In genomic region chr15:98891198-98891742, GRCm38 (mm10) we compare ENCODE assay signal across 10 mouse cellular contexts. TPM values are rescaled to one million over a fixed set of nuclear protein-coding genes. Genes with fewer than 3 reads are reported as not detected.
DNase-seq lines count a peak whose midpoint lies in the region; ATAC-seq and TF ChIP-seq lines count a peak whose summit lies in the region.
"Had no signal": no experiment of that assay in that cellular context is flagged by ENCODE, and none has a peak within 500 bp of the region (broad histone marks: within the 10 kb centered on the region; RNA-seq: fewer than 3 reads in every experiment).

No protein-coding gene starts in this region.

- H3K9ac ChIP-seq in heart, embryonic 16.5 days (ENCODE audit: low read length): no peak overlapping the region
- H3K9ac ChIP-seq in intestine, embryonic 16.5 days (ENCODE audit: low read depth, low read length): peak overlapping the region; percentile 54
- no peak overlapping the region for H3K9ac ChIP-seq in stomach, embryonic 16.5 days (ENCODE audit: low read length)
- H3K9ac ChIP-seq: hindbrain, embryonic 12.5 days; neural tube, embryonic 13.5 days had no signal

- WGBS in heart, embryonic 16.5 days: 16% methylated on average over 19 of the region's 19 CpGs
- 12% methylated on average over 19 of the region's 19 CpGs for WGBS in intestine, embryonic 16.5 days
- WGBS in stomach, embryonic 16.5 days: 14% methylated on average over 19 of the region's 19 CpGs

- H3K4me2 ChIP-seq in heart, embryonic 16.5 days (ENCODE audit: low read depth, low read length): peak overlapping the region; percentile 39
- peak overlapping the region; percentile 47 for H3K4me2 ChIP-seq in intestine, embryonic 16.5 days (ENCODE audit: low read depth, low read length)
- peak overlapping the region; percentile 49 for H3K4me2 ChIP-seq in stomach, embryonic 16.5 days (ENCODE audit: low read depth, low read length)
- H3K4me2 ChIP-seq: hindbrain, embryonic 12.5 days; neural tube, embryonic 13.5 days had no signal

- intact Hi-C loops in heart, postnatal 10 days (cut with DNase I): no loop called here
- intact Hi-C loops in left cerebral cortex, postnatal 10 days (cut with DNase I): loop anchor here (5.0 kb wide), 1 partner anchor 106 kb away; no protein-coding TSS in a partner anchor

- H3K4me1 ChIP-seq in heart, embryonic 16.5 days (ENCODE audit: control insufficient read depth, insufficient read depth, low read length): peaks cover 18% of the 10 kb centered on the region
- peaks cover 34% of the 10 kb centered on the region for H3K4me1 ChIP-seq in testis, adult 2 months (ENCODE audit: control insufficient read depth, insufficient read depth, low read length)
- peaks cover 16% of the 10 kb centered on the region for H3K4me1 ChIP-seq in intestine, embryonic 16.5 days (ENCODE audit: control insufficient read depth, insufficient read depth, low read length)
- H3K4me1 ChIP-seq in stomach, embryonic 16.5 days (ENCODE audit: control insufficient read depth, insufficient read depth, low read length): peaks cover 17% of the 10 kb centered on the region

- no peak for TF ChIP-seq CTCF in testis, adult 2 months (IDR thresholded peaks at IDR 0.05; ENCODE audit: control insufficient read depth, insufficient read depth, insufficient replicate concordance, low read depth, low read length)

- ATAC-seq in heart, embryonic 16.5 days (replicated peaks; ENCODE audit: extremely low read depth, insufficient read depth, low FRiP score): no peak
- ATAC-seq in intestine, embryonic 16.5 days: peak; percentile 29; the same call in 1 of the 2 replicates
- ATAC-seq in stomach, embryonic 16.5 days (ENCODE audit: insufficient read depth, low FRiP score): no peak
- no peak for ATAC-seq in activated CD4-positive, CD25-positive, alpha-beta regulatory T cell, adult 4 months

- DNase-seq in heart, postnatal 10 days: no peak
- DNase-seq in testis, postnatal 10 days (ENCODE audit: low spot score): no peak
- DNase-seq in left cerebral cortex, postnatal 10 days (ENCODE audit: extremely low spot score in 1 of 2, low spot score in 2 of 2): no peak

- no peak overlapping the region for H3K27ac ChIP-seq in heart, embryonic 16.5 days (ENCODE audit: low read length)
- H3K27ac ChIP-seq in testis, adult 2 months (ENCODE audit: control insufficient read depth, insufficient read depth, low read depth, low read length): no peak overlapping the region
- no peak overlapping the region for H3K27ac ChIP-seq in intestine, embryonic 16.5 days (ENCODE audit: low read length)
- H3K27ac ChIP-seq in stomach, embryonic 16.5 days (ENCODE audit: low read length): no peak overlapping the region
- H3K27ac ChIP-seq: hindbrain, embryonic 12.5 days; neural tube, embryonic 13.5 days had no signal

- H3K36me3 ChIP-seq in heart, embryonic 16.5 days (ENCODE audit: control insufficient read depth, insufficient read depth): no peaks in the 10 kb centered on the region
- no peaks in the 10 kb centered on the region for H3K36me3 ChIP-seq in testis, adult 2 months (ENCODE audit: control insufficient read depth, insufficient read depth, low read length)
- no peaks in the 10 kb centered on the region for H3K36me3 ChIP-seq in intestine, embryonic 16.5 days (ENCODE audit: control insufficient read depth, insufficient read depth, low read length)
- H3K36me3 ChIP-seq in stomach, embryonic 16.5 days (ENCODE audit: control insufficient read depth, insufficient read depth, low read length): no peaks in the 10 kb centered on the region
- H3K36me3 ChIP-seq: hindbrain, embryonic 12.5 days; neural tube, embryonic 13.5 days had no signal

- H3K27me3 ChIP-seq in heart, embryonic 16.5 days (ENCODE audit: control insufficient read depth, insufficient read depth, low read length): peaks cover 31% of the 10 kb centered on the region
- no peaks in the 10 kb centered on the region for H3K27me3 ChIP-seq in testis, adult 2 months (ENCODE audit: control insufficient read depth, insufficient read depth, low read length)
- H3K27me3 ChIP-seq in intestine, embryonic 16.5 days (replicated peaks; ENCODE audit: control insufficient read depth, insufficient read depth, low read length): peaks cover 34% of the 10 kb centered on the region
- peaks cover 40% of the 10 kb centered on the region for H3K27me3 ChIP-seq in stomach, embryonic 16.5 days (ENCODE audit: control insufficient read depth, insufficient read depth, low read length)

- H3K9me3 ChIP-seq in heart, embryonic 16.5 days (replicated peaks; ENCODE audit: control insufficient read depth, low read length): no peaks in the 10 kb centered on the region
- no peaks in the 10 kb centered on the region for H3K9me3 ChIP-seq in intestine, embryonic 16.5 days (ENCODE audit: control insufficient read depth, low read length)
- H3K9me3 ChIP-seq in stomach, embryonic 16.5 days (replicated peaks; ENCODE audit: control insufficient read depth, low read length): no peaks in the 10 kb centered on the region
- H3K9me3 ChIP-seq: hindbrain, embryonic 12.5 days; neural tube, embryonic 13.5 days had no signal

- no peak for TF ChIP-seq POLR2A in testis, adult 2 months (IDR thresholded peaks at IDR 0.05; ENCODE audit: control insufficient read depth, low read depth, low read length)

- H3K4me3 ChIP-seq in heart, embryonic 16.5 days (ENCODE audit: low read length): peak overlapping the region; percentile 15; the same call in 1 of the 2 replicates
- H3K4me3 ChIP-seq in testis, adult 2 months (ENCODE audit: control insufficient read depth, low read depth, low read length): peak overlapping the region; percentile 2
- H3K4me3 ChIP-seq in intestine, embryonic 16.5 days (ENCODE audit: low read length): peak overlapping the region; percentile 33
- H3K4me3 ChIP-seq in stomach, embryonic 16.5 days (replicated peaks; ENCODE audit: low read length): peak overlapping the region; percentile 25
- H3K4me3 ChIP-seq: hindbrain, embryonic 12.5 days; neural tube, embryonic 13.5 days had no signal

RNA-seq across cellular contexts. Expression of gene Rhebl1, which starts 3.1 kb away (rescaled TPM):
- polyA plus RNA-seq in heart, embryonic 16.5 days (2015; fragmentation: Nextera tagmentation; extraction: Ambion mirVana): 5.6 and 7.3 TPM in 2 replicates
- total RNA-seq in heart, postnatal 10 days (2021): 1 to 10 TPM; 1.6 to 2.8 TPM
- polyA plus RNA-seq in testis, adult 2 months (2012; rRNA removed): 4.6 and 4.8 TPM in 2 replicates
- polyA plus RNA-seq in intestine, embryonic 16.5 days (2015; fragmentation: Nextera tagmentation; extraction: Ambion mirVana): 11.3 and 12.3 TPM in 2 replicates
- polyA plus RNA-seq in stomach, embryonic 16.5 days (2015; fragmentation: Nextera tagmentation; extraction: Ambion mirVana): 8.2 and 9.8 TPM in 2 replicates
- polyA plus RNA-seq in activated CD4-positive, CD25-positive, alpha-beta regulatory T cell, adult 4 months (2017; shearing (Covaris generic)): 1 to 10 TPM; 8.7 to 8.8 TPM
- total RNA-seq in left cerebral cortex, postnatal 10 days (2021): 10 to 100 TPM; 11.2 to 14.1 TPM

RNA-seq across cellular contexts. Expression of gene Dhh, which starts 7.1 kb away (rescaled TPM):
- 2.0 and 2.5 TPM in 2 replicates for polyA plus RNA-seq in heart, embryonic 16.5 days (2015; fragmentation: Nextera tagmentation; extraction: Ambion mirVana)
- total RNA-seq in heart, postnatal 10 days (2021): 1 to 10 TPM; 2.8 to 3.8 TPM
- 9.4 and 10.8 TPM in 2 replicates for polyA plus RNA-seq in testis, adult 2 months (2012; rRNA removed)
- polyA plus RNA-seq in intestine, embryonic 16.5 days (2015; fragmentation: Nextera tagmentation; extraction: Ambion mirVana): 0.83 and 1.6 TPM in 2 replicates
- 0.84 and 1.1 TPM in 2 replicates for polyA plus RNA-seq in stomach, embryonic 16.5 days (2015; fragmentation: Nextera tagmentation; extraction: Ambion mirVana)
- under 1 TPM; 0.11 to 0.15 TPM for polyA plus RNA-seq in activated CD4-positive, CD25-positive, alpha-beta regulatory T cell, adult 4 months (2017; shearing (Covaris generic))
- under 1 TPM; 0.16 to 0.47 TPM for total RNA-seq in left cerebral cortex, postnatal 10 days (2021)

RNA-seq across cellular contexts. Expression of gene Kmt2d, which starts 20.3 kb away (rescaled TPM):
- polyA plus RNA-seq in heart, embryonic 16.5 days (2015; fragmentation: Nextera tagmentation; extraction: Ambion mirVana): 8.5 and 8.6 TPM in 2 replicates
- 10 to 100 TPM; 63.0 to 72.1 TPM for total RNA-seq in heart, postnatal 10 days (2021)
- polyA plus RNA-seq in testis, adult 2 months (2012; rRNA removed): 17.0 and 17.4 TPM in 2 replicates
- polyA plus RNA-seq in intestine, embryonic 16.5 days (2015; fragmentation: Nextera tagmentation; extraction: Ambion mirVana): 7.7 and 7.9 TPM in 2 replicates
- 10.1 and 11.4 TPM in 2 replicates for polyA plus RNA-seq in stomach, embryonic 16.5 days (2015; fragmentation: Nextera tagmentation; extraction: Ambion mirVana)
- polyA plus RNA-seq in activated CD4-positive, CD25-positive, alpha-beta regulatory T cell, adult 4 months (2017; shearing (Covaris generic)): 10 to 100 TPM; 21.7 to 29.2 TPM
- 10 to 100 TPM; 62.4 to 64.3 TPM for total RNA-seq in left cerebral cortex, postnatal 10 days (2021)

RNA-seq across cellular contexts. Expression of gene Lmbr1l, which starts 26.8 kb away (rescaled TPM):
- polyA plus RNA-seq in heart, embryonic 16.5 days (2015; fragmentation: Nextera tagmentation; extraction: Ambion mirVana): 13.3 and 13.9 TPM in 2 replicates
- total RNA-seq in heart, postnatal 10 days (2021): 10 to 100 TPM; 15.4 to 16.1 TPM
- polyA plus RNA-seq in testis, adult 2 months (2012; rRNA removed): 478 and 581 TPM in 2 replicates
- polyA plus RNA-seq in intestine, embryonic 16.5 days (2015; fragmentation: Nextera tagmentation; extraction: Ambion mirVana): 20.4 and 23.6 TPM in 2 replicates
- polyA plus RNA-seq in stomach, embryonic 16.5 days (2015; fragmentation: Nextera tagmentation; extraction: Ambion mirVana): 14.8 and 18.3 TPM in 2 replicates
- polyA plus RNA-seq in activated CD4-positive, CD25-positive, alpha-beta regulatory T cell, adult 4 months (2017; shearing (Covaris generic)): 10 to 100 TPM; 24.2 to 42.0 TPM
- total RNA-seq in left cerebral cortex, postnatal 10 days (2021): 10 to 100 TPM; 15.4 to 21.6 TPM

RNA-seq across cellular contexts. Expression of gene Tuba1b, which starts 43.1 kb away (rescaled TPM):
- 1,504 and 1,594 TPM in 2 replicates for polyA plus RNA-seq in heart, embryonic 16.5 days (2015; fragmentation: Nextera tagmentation; extraction: Ambion mirVana)
- 100 to 1,000 TPM; 373 to 402 TPM for total RNA-seq in heart, postnatal 10 days (2021)
- 124 and 148 TPM in 2 replicates for polyA plus RNA-seq in testis, adult 2 months (2012; rRNA removed)
- 1,159 and 1,322 TPM in 2 replicates for polyA plus RNA-seq in intestine, embryonic 16.5 days (2015; fragmentation: Nextera tagmentation; extraction: Ambion mirVana)
- polyA plus RNA-seq in stomach, embryonic 16.5 days (2015; fragmentation: Nextera tagmentation; extraction: Ambion mirVana): 1,202 and 1,296 TPM in 2 replicates
- 100 to 1,000 TPM; 510 to 711 TPM for polyA plus RNA-seq in activated CD4-positive, CD25-positive, alpha-beta regulatory T cell, adult 4 months (2017; shearing (Covaris generic))
- total RNA-seq in left cerebral cortex, postnatal 10 days (2021): 1,000 to 10,000 TPM in 1 of 2 experiments, 100 to 1,000 TPM in 1; 986 to 1,032 TPM
